Mouse (Mus musculus) layer of hippocampus, adult 18-20 months (tissue): ENCODE results near the gene Abcb8. TPM values are rescaled to one million over a fixed set of nuclear protein-coding genes. Genes with fewer than 3 reads are reported as not detected.
"Not testable (repeated sequence)": the region's sequence is repeated elsewhere in the genome, so short reads cannot be mapped to it uniquely, and the experiment has no call there.

Experiments used
- DNase-seq, 2 experiments: peaks; one replicate each; pipeline ENCODE4 v3.0.0; 2022; ENCODE audit warnings: low spot score in 2 of 2
- total RNA-seq, 2 experiments: library from RNA; stranded (reverse); gene quantifications; 2 replicates each; pipeline ENCODE4 v1.2.3; 2021

The Abcb8 gene
- total RNA-seq, 2 experiments from 2014 or later: 57.0 to 60.1 TPM

GRCm38 (mm10) chr5:24392724-24393123 lies 739 bp upstream of the Abcb8 start:
- no peak for DNase-seq

DNA sequence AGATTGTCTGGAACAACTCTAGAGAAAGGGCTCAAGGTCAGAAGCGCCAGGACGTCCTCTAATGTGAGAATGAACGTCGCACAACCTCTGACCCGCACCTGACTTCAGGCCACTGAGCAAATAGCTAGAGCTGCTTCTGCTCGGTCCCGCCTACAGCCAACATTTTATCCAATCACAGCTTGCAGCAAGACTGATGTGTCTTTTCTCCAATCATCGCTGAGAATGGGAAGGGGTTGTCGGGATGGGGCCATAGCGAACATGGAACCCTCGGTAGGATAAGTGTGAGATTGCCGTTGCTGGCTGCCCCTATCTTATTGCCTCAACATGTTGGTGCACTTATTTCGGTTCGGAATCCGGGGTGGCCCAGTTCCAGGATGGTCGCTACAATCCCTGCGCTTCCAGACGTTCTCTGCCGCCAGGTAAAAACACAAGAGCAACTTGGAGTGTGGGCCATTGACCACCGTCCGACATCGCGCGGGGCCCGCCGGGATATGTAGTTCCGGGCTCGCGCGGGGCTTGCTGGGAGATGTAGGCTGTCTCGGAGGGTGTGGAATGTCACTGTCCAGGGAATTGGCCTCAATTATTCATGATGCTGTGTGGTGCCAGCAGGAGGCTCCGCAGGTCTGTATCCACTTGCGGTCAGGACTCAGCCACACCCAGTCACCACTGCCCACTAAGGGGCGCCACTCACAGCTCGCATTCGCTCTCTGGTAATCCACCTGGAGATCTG lies 867 bp downstream of the Abcb8 start:
- DNase-seq: peak; percentile 95 to 99

GRCm38 (mm10) chr5:24396254-24396653 lies 2.8 kb downstream of the Abcb8 start:
- DNase-seq: not testable (repeated sequence)

DNA sequence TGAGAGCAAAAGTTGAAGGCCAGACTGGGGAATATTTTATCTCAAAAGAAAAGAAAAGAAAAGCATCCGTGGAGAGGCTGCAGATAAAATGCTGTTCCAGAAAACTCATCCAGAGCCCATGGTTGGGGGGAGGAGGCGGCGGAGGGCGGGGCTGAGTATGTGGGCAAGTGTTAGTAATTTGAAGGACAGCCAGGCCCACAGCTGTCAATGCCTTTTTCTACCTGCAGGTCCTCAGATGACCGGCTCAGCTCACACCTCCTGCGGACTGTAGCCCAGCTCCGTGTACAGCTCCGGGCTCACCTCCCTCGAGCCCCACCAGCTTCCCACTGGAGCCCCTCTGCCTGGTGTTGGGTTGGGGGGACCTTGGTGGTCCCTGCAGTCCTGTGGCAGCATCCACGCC lies 6.2 kb downstream of the Abcb8 start:
- no peak for DNase-seq

GRCm38 (mm10) chr5:24400362-24400761 lies 6.9 kb downstream of the Abcb8 start:
- no peak for DNase-seq

DNA sequence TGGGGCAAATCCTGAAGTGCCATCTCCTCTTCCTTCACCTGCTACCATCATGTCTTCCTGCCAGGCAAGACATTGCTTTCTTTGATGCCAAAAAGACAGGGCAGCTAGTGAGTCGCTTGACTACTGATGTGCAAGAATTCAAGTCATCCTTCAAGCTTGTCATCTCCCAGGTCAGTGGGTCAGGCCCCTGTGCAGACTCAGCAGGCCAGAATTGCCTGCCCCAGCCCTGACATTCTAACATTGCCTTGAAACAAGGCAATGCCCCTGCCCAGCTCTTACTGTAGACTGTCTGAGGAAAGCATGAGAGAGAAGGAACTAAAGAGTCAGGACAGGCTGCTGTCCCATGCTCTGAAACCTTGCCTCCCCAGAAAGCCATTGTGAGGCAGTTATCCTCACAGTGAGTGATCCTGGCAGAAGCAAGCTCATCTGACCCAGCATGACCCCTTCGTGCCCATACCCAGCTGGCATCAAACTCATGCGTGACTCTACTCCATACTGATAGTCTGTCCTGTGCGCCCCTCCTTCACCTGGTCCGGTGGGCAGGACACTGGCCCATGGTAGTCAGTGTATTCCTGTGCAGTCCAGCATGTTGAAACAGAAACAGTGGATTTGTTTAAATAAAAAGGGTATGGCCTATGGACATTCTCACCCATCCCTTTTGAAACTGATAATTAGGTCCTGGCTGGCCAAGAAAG lies 7.6 kb downstream of the Abcb8 start:
- DNase-seq: no peak

- DNase-seq: no peak
These were observed 8.5 kb downstream of the Abcb8 start for GRCm38 (mm10) chr5:24401969-24402368.

DNA sequence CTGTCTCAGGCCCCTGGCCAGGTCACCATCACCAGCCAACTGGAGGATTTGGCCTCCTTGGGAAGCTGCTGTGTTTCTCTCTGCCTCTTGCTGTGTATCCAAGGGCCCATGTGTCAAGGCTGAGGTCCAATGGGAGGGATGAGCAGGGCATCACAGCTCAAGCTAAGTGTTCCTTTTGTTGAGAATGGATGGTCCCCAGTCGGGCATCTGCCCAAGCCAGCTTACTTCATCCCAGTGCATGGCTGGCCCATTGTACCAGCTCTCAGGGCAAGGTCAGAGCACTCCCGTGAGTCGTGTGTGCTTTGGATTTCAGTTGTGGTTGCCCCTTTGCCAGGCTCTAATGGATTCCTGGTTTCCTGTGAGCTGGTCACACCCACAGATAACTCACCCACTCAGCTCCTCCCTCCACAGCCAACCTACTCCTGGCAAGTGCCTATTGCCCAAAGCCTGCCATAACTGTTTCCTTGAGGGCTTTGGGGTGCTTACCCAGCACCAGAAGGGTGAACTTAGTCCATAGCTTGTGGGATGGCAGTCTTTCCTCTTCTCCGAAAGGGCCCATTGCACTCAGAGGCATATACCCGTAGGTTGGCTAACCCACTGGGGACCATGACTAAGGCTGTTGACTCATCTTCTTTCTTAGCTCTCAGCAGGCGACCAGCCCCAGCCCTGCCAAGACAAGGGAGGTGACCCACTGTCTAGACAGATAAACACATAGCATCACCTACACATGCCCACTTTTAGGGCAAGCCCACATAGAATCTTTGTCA lies 11.3 kb downstream of the Abcb8 start:
- DNase-seq: no peak

GRCm38 (mm10) chr5:24405389-24405876 lies 12.0 kb downstream of the Abcb8 start:
- DNase-seq: no peak

DNA sequence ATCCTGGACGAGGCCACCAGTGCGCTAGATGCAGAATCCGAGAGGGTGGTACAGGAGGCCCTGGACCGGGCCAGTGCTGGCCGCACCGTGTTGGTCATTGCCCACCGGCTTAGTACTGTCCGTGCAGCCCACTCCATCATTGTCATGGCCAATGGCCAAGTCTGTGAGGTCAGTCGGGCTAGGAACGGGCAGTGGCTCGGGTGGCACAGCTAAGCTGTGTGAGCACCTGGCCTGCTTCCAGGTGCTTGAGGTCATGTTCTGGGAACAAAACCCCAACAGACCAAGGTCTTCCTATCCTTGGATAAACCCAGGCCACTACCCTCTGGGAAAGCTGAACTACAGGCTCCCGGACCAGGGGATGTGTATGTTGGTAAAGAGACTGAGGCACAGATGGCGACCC lies 15.2 kb downstream of the Abcb8 start:
- DNase-seq: no peak

- no peak for DNase-seq
These were observed 16.0 kb downstream of the Abcb8 start for GRCm38 (mm10) chr5:24409466-24409865.

- no peak for DNase-seq
These were observed 18.6 kb downstream of the Abcb8 start for GRCm38 (mm10) chr5:24412063-24412462.

GRCm38 (mm10) chr5:24413042-24413693 lies 19.7 kb downstream of the Abcb8 start, which contains the start of gene Asic3:
Asic3 (plus strand) TSS chr5:24413392.
- no peak for DNase-seq

DNA sequence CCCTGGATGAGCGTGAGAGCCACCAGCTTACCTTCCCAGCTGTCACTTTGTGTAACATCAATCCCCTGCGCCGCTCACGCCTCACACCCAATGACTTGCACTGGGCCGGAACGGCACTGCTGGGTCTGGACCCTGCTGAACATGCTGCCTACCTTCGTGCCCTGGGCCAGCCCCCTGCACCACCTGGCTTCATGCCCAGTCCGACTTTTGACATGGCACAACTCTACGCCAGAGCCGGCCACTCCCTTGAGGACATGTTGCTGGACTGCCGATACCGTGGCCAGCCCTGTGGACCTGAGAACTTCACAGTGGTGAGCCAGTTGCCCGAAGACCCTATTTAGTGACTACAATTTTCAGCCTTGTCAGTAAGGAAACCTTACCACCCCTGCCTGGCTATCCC lies 20.5 kb downstream of the Abcb8 start:
- no peak for DNase-seq

DNA sequence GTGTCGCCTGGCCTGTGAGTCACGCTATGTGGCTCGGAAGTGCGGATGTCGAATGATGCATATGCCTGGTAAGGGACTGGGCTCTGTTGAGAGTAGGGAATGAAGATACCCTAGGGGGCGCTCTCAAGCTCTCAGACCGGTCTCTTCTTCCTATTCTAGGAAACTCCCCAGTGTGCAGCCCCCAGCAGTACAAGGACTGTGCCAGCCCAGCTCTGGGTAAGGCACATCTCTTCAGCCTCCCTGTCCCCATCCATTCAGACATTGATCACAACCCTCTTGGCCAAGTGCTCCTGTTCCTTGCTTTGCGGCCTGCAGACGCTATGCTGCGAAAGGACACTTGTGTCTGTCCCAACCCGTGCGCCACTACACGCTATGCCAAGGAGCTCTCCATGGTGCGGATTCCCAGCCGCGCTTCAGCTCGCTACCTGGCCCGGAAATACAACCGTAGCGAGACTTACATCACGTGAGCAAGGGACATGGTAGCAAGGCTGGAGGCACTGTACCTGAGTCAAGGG lies 22.8 kb downstream of the Abcb8 start:
- peak; percentile 54 to 84 for DNase-seq

GRCm38 (mm10) chr5:24417587-24417986 lies 24.1 kb downstream of the Abcb8 start:
- no peak for DNase-seq

- DNase-seq: no peak
These were observed 26.9 kb downstream of the Abcb8 start for GRCm38 (mm10) chr5:24420381-24420780.

DNA sequence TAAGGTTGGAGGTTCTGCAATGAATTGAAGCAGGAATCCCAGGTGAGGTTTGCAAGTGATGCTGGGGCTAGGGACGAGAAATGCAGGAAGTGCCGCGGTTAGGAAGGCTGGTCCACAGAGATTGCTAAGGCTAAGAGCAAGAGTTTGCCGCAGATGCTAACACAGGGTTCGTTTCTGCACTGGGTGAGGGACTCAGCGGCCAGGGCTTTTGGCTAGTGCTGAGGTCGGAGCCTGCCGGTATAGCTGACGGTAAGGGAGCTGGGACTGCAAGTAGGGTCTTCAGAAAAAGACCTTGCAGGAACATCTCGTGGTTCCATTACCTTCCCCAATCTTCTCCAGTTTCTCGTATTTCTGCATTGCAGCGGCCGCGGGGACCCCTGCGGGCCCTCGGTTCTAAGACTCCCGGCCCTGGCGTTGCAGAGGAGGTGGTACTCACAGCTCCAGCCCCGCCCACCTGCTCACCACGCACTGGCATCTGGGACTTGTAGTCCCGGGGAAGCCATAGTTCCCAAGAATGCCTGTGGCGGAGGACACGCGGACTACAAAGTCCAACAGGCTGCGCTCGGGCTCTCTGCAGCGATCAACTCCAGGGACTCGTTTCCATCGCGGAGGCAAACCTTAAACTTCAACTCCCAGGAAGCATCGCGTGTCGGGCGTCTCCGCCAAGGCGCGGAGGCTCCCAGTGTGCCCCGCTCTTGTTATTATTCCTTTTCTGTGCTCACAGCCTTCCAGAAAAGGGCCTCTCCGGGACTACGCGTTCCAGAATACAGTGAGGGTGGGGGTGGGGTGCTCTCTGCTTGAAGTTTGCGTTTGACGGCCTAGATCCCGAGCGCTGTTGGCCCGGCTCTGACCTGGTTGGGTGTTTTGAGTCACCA lies 29.9 kb downstream of the Abcb8 start, which contains the start of the genes Cdk5 and Slc4a2:
Gene Cdk5 (minus strand): TSS at position 402 of the 875 bp plus-strand sequence.
Gene Slc4a2 (plus strand): TSS at position 709 of the 875 bp plus-strand sequence.
- DNase-seq: peak; percentile 100

GRCm38 (mm10) chr5:24424004-24424781 lies 30.7 kb downstream of the Abcb8 start:
- DNase-seq: no peak
